Mouse (Mus musculus) heart, postnatal 14 days (tissue): ENCODE measurements around the gene Rrnad1. TPM values are rescaled to one million over a fixed set of nuclear protein-coding genes. Genes with fewer than 3 reads are reported as not detected.

ENCODE experiments used
- DNase-seq, 2 experiments: peaks; one replicate each; pipeline ENCODE4 v3.0.0; 2021 to 2022
- intact Hi-C: fragments of 180-260 bp; cut with DNase I; formaldehyde crosslinking; loops from one replicate; pipeline ENCODE4 v1.15.1; 2025
- total RNA-seq, 2 experiments: library from RNA; stranded (reverse); gene quantifications; 2 replicates each; pipeline ENCODE4 v1.2.3; 2021

Rrnad1 gene
- total RNA-seq, 2 experiments from 2014 or later: 6.9 to 8.5 TPM

GRCm38 (mm10) chr3:87949955-87950515, 19.5 kb upstream of the Rrnad1 start:
- DNase-seq: no peak
- intact Hi-C loops: no loop called here

GRCm38 (mm10) chr3:87949266-87949954, 18.9 kb upstream of the Rrnad1 start:
- DNase-seq: no peak
- intact Hi-C loops: no loop called here

- intact Hi-C loops: no loop called here
- DNase-seq: no peak
Measured at GRCm38 (mm10) chr3:87948378-87949265, 18.1 kb upstream of the Rrnad1 start, which contains the start of gene Crabp2. Crabp2 (plus strand) TSS chr3:87948666.

- no peak for DNase-seq
- intact Hi-C loops: no loop called here
Measured at GRCm38 (mm10) chr3:87947811-87948199, 17.3 kb upstream of the Rrnad1 start.

- intact Hi-C loops: no loop called here
- DNase-seq: no peak
Measured at GRCm38 (mm10) chr3:87947056-87947810, 16.7 kb upstream of the Rrnad1 start.

- intact Hi-C loops: no loop called here
- no peak for DNase-seq
Measured at GRCm38 (mm10) chr3:87946541-87946860, 16.0 kb upstream of the Rrnad1 start.

GRCm38 (mm10) chr3:87945781-87946540, 15.4 kb upstream of the Rrnad1 start:
- DNase-seq: no peak
- intact Hi-C loops: no loop called here

GRCm38 (mm10) chr3:87944838-87945600, 14.5 kb upstream of the Rrnad1 start:
- intact Hi-C loops: no loop called here
- peak; percentile 29 to 47 for DNase-seq

GRCm38 (mm10) chr3:87943586-87943985, 13.1 kb upstream of the Rrnad1 start:
- intact Hi-C loops: no loop called here

GRCm38 (mm10) chr3:87942471-87942870, 12.0 kb upstream of the Rrnad1 start:
- intact Hi-C loops: no loop called here
- DNase-seq: no peak

More at GRCm38 (mm10) chr3:87943586-87943985, 13.1 kb upstream of the Rrnad1 start:
- no peak for DNase-seq

GRCm38 (mm10) chr3:87940611-87941010, 10.1 kb upstream of the Rrnad1 start:
- intact Hi-C loops: no loop called here
- no peak for DNase-seq

- intact Hi-C loops: loop anchor here (1.0 to 10.0 kb wide), 4 partner anchors 26 to 141 kb away; partner anchors contain the start of genes Insrr and Ntrk1
- DNase-seq: peak; percentile 87 to 91
Measured at GRCm38 (mm10) chr3:87935776-87936175, 5.3 kb upstream of the Rrnad1 start.

- DNase-seq: no peak
- intact Hi-C loops: loop anchor here (1.0 to 10.0 kb wide), 4 partner anchors 26 to 140 kb away; partner anchors contain the start of genes Insrr and Ntrk1
Measured at GRCm38 (mm10) chr3:87935201-87935600, 4.7 kb upstream of the Rrnad1 start.

GRCm38 (mm10) chr3:87934501-87934900, 4.0 kb upstream of the Rrnad1 start:
- intact Hi-C loops: loop anchor here (2.0 to 10.0 kb wide), 2 partner anchors 52 to 140 kb away; partner anchors contain the start of genes Insrr and Ntrk1
- no peak for DNase-seq

- intact Hi-C loops: loop anchor here (2.0 to 10.0 kb wide), 2 partner anchors 53 to 139 kb away; partner anchors contain the start of genes Insrr and Ntrk1
- DNase-seq: no peak
Measured at GRCm38 (mm10) chr3:87934026-87934425, 3.5 kb upstream of the Rrnad1 start.

- DNase-seq: no peak
- intact Hi-C loops: loop anchor here (5.0 to 10.0 kb wide), 2 partner anchors 42 to 135 kb away; partner anchors contain the start of genes Insrr, Ntrk1 and Prcc
Measured at GRCm38 (mm10) chr3:87929341-87930077, 1.0 kb downstream of the Rrnad1 start.

GRCm38 (mm10) chr3:87927452-87927851, 3.1 kb downstream of the Rrnad1 start:
- DNase-seq: no peak
- intact Hi-C loops: loop anchor here (5.0 kb wide), 1 partner anchor 40 kb away; the partner anchor contains the start of gene Prcc

GRCm38 (mm10) chr3:87924996-87925395, 5.5 kb downstream of the Rrnad1 start:
- intact Hi-C loops: loop anchor here (5.0 kb wide), 1 partner anchor 38 kb away; the partner anchor contains the start of gene Prcc
- DNase-seq: no peak
